Mouse (Mus musculus): ENCODE data around the gene Rnf25.

Rnf25 gene

GRCm38 (mm10) chr1:74601267-74601962 lies at the start of gene Rnf25, which contains the start of gene Stk36:
TSS of gene Rnf25 (minus strand) at chr1:74601397.
TSS of gene Stk36 (plus strand) at chr1:74601445.
- peak; percentile 87 for DNase-seq (ENCODE audit: low read depth, low spot score)

GRCm38 (mm10) chr1:74643926-74644325 lies 42.7 kb upstream of the Rnf25 start:
- DNase-seq (ENCODE audit: low read depth, low spot score) = peak; percentile 50

- DNase-seq (ENCODE audit: low read depth, low spot score) = no peak
Measured at GRCm38 (mm10) chr1:74643524-74643923, 42.3 kb upstream of the Rnf25 start.

GRCm38 (mm10) chr1:74632734-74633133 lies 31.5 kb upstream of the Rnf25 start:
- no peak for DNase-seq (ENCODE audit: low read depth, low spot score)

GRCm38 (mm10) chr1:74628001-74628400 lies 26.8 kb upstream of the Rnf25 start:
- DNase-seq (ENCODE audit: low read depth, low spot score) = no peak

GRCm38 (mm10) chr1:74626076-74626475 lies 24.9 kb upstream of the Rnf25 start:
- DNase-seq (ENCODE audit: low read depth, low spot score) = no peak

- DNase-seq (ENCODE audit: low read depth, low spot score) = no peak
Measured at GRCm38 (mm10) chr1:74624183-74624582, 23.0 kb upstream of the Rnf25 start.

GRCm38 (mm10) chr1:74600501-74601266 lies 513 bp downstream of the Rnf25 start:
- no peak for DNase-seq (ENCODE audit: low read depth, low spot score)

GRCm38 (mm10) chr1:74594434-74594833 lies 6.8 kb downstream of the Rnf25 start:
- DNase-seq (ENCODE audit: low read depth, low spot score) = no peak

GRCm38 (mm10) chr1:74587773-74588445 lies 13.3 kb downstream of the Rnf25 start, which contains the start of the genes Zfp142 and Bcs1l:
TSS of gene Zfp142 (minus strand) at chr1:74588246.
TSS of gene Bcs1l (plus strand) at chr1:74588289.
- DNase-seq (ENCODE audit: low read depth, low spot score) = peak; percentile 100

- DNase-seq (ENCODE audit: low read depth, low spot score) = no peak
Measured at GRCm38 (mm10) chr1:74587233-74587772, 13.9 kb downstream of the Rnf25 start.

GRCm38 (mm10) chr1:74584616-74585398 lies 16.4 kb downstream of the Rnf25 start:
- no peak for DNase-seq (ENCODE audit: low read depth, low spot score)

- DNase-seq (ENCODE audit: low read depth, low spot score) = peak; percentile 74
Measured at GRCm38 (mm10) chr1:74582621-74583020, 18.6 kb downstream of the Rnf25 start.

- peak; percentile 51 for DNase-seq (ENCODE audit: low read depth, low spot score)
Measured at GRCm38 (mm10) chr1:74569739-74570719, 31.2 kb downstream of the Rnf25 start.

- no peak for DNase-seq (ENCODE audit: low read depth, low spot score)
Measured at GRCm38 (mm10) chr1:74565834-74566233, 35.4 kb downstream of the Rnf25 start.

GRCm38 (mm10) chr1:74559061-74559460 lies 42.1 kb downstream of the Rnf25 start:
- no peak for DNase-seq (ENCODE audit: low read depth, low spot score)

GRCm38 (mm10) chr1:74544184-74544583 lies 57.0 kb downstream of the Rnf25 start, which contains the start of gene Usp37:
TSS of gene Usp37 (minus strand) at chr1:74544284.
- DNase-seq (ENCODE audit: low read depth, low spot score) = no peak

Data from ES-CJ7 (cell line).